Mouse (Mus musculus) ES-E14 (cell line): ENCODE measurements around the gene Xk. TPM values are rescaled to one million over a fixed set of nuclear protein-coding genes. Genes with fewer than 3 reads are reported as not detected.
"Not testable (repeated sequence)": the region's sequence is repeated elsewhere in the genome, so short reads cannot be mapped to it uniquely, and the experiment has no call there.

Experiments
- DNase-seq: peaks from one replicate; pipeline ENCODE4 v3.0.0-alpha.2; 2013; ENCODE audit warnings: low read depth, low spot score
- H3K27ac ChIP-seq: 2 replicates; pipeline ENCODE4 v1.5.1; 2012; ENCODE audit warnings: low read depth, mild to moderate bottlenecking, low read length, moderate library complexity, mixed read lengths; ENCODE audit not compliant: poor library complexity, insufficient read depth, severe bottlenecking
- H3K36me3 ChIP-seq: 2 replicates; pipeline ENCODE4 v1.6.1; 2012; ENCODE audit warnings: mild to moderate bottlenecking, low read length, moderate library complexity, mixed read lengths; ENCODE audit not compliant: control insufficient read depth, poor library complexity, insufficient read depth, severe bottlenecking
- H3K4me1 ChIP-seq, 2 experiments: fragments of 150-350 bp in 1 of 2; sonication (generic) in 1 of 2; 2 replicates each; pipeline ENCODE4 v1.6.1; 2012; ENCODE audit warnings: low read length in 2 of 2, mild to moderate bottlenecking in 1 of 2, mixed read lengths in 1 of 2; ENCODE audit not compliant: control insufficient read depth in 2 of 2, insufficient read depth in 2 of 2, poor library complexity in 1 of 2
- H3K4me3 ChIP-seq, 2 experiments: fragments of 150-350 bp in 1 of 2; sonication (generic) in 1 of 2; 2 replicates each; pipeline ENCODE4 v1.5.1; 2012; ENCODE audit warnings: low read length in 2 of 2, low read depth in 1 of 2, mild to moderate bottlenecking in 1 of 2, mixed read lengths in 1 of 2; ENCODE audit not compliant: insufficient read depth in 1 of 2, poor library complexity in 1 of 2, severe bottlenecking in 1 of 2
- H3K9ac ChIP-seq: 2 replicates; pipeline ENCODE4 v1.6.1; 2012; ENCODE audit warnings: low read depth, mild to moderate bottlenecking, low read length, mixed read lengths; ENCODE audit not compliant: poor library complexity, insufficient read depth, severe bottlenecking
- H3K9me3 ChIP-seq: fragments of 150-350 bp; sonication (generic); 2 replicates; pipeline ENCODE4 v1.6.1; 2012; ENCODE audit warnings: low read depth, mild to moderate bottlenecking, low read length; ENCODE audit not compliant: control insufficient read depth, insufficient read depth
- CHD2 ChIP-seq: IDR thresholded peaks from 2 replicates; pipeline ENCODE4 v1.6.1; 2014; ENCODE audit warnings: mild to moderate bottlenecking, low read depth, low read length, inconsistent platforms
- HCFC1 ChIP-seq: IDR thresholded peaks from 2 replicates; pipeline ENCODE4 v1.6.1; 2012; ENCODE audit warnings: low read length, inconsistent platforms, borderline replicate concordance; ENCODE audit not compliant: insufficient read depth
- MAFK ChIP-seq: IDR thresholded peaks from 2 replicates; pipeline ENCODE4 v1.6.1; 2014; ENCODE audit warnings: mild to moderate bottlenecking, low read depth, low read length, inconsistent platforms; ENCODE audit not compliant: insufficient read depth
- ZC3H11A ChIP-seq: IDR thresholded peaks from 2 replicates; pipeline ENCODE4 v1.6.1; 2012; ENCODE audit warnings: low read depth, mild to moderate bottlenecking, inconsistent platforms, low read length, borderline replicate concordance
- ZNF384 ChIP-seq: IDR thresholded peaks from 2 replicates; pipeline ENCODE4 v1.6.1; 2012; ENCODE audit warnings: low read depth, low read length, inconsistent platforms
- in situ Hi-C, 2 experiments: fragments of 600-800 bp; cut with MboI; formaldehyde crosslinking; loops; one replicate each; pipeline ENCODE4 v1.15.1; 2025; ENCODE audit warnings: low sequenced_read_pairs in 2 of 2, inconsistent platforms in 1 of 2; ENCODE audit not compliant: unreplicated experiment in 2 of 2
- total RNA-seq: library from RNA; depleted of rRNA; stranded (reverse); fragments of 300-350 nt; gene quantifications from 2 replicates; pipeline ENCODE4 v1.2.3, GENCODE M21; 2012

Gene Xk
- total RNA-seq, 1 experiment, result 2.1 TPM

DNA sequence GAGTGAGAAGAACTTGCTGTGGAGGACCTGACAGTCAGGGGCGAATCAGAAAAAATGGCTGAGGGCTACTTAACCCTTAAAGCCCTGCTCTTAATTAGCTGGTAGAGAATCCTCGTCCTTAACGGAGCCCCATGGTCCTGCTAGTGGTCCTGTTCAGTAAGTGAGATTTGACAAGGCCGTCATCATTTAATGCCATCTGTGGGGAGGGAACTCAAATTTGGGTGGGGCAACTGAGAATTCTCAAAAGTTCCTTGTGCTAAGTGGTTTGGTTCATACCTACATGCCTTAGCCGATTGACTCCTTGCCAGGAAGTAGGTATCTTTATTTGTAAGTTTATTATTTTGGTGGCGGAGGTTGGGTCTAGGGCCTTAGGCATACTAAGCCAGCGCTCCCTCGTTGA is 1.8 kb downstream of the Xk start:
- Histone ChIP-seq H3K4me3 (no peak overlapping the region), H3K36me3 (no peaks in the 10 kb centered on the region), H3K27ac (no peak overlapping the region), H3K9ac (no peak overlapping the region), H3K9me3 (no peaks in the 10 kb centered on the region), H3K4me1 (no peaks in the 10 kb centered on the region)
- no peak for TF ChIP-seq HCFC1
- no peak for TF ChIP-seq MAFK
- TF ChIP-seq ZC3H11A, result no peak
- no peak for TF ChIP-seq ZNF384
- TF ChIP-seq CHD2, result no peak
- in situ Hi-C loops, result no loop called here
- DNase-seq, result no peak

DNA sequence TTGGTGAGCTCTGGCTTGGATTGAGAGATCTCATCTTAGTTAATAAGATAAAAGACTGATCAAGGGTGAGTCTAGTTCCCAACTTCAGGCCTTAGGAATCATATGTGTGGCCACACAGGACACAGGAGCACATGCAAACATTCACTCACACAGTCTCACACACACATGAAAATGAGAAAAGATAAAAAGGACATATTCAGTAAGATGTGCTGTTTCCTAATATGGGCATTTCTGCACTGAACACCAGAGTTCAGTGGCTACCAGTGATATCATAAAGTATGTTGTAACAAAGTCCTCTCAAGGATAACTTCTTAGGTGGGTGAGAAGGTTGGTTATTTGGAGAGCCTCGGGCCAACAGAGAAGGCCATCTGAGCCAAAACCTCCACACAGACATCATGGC is 10.9 kb downstream of the Xk start, which contains the start of gene H2al1m:
Gene H2al1m, plus strand, starts transcription at position 301 of the 400 bp plus-strand sequence.
- H3K9ac ChIP-seq, H3K27ac ChIP-seq, in situ Hi-C loops, H3K36me3 ChIP-seq, DNase-seq, H3K4me1 ChIP-seq, H3K4me3 ChIP-seq, H3K9me3 ChIP-seq: not testable (repeated sequence)

DNA sequence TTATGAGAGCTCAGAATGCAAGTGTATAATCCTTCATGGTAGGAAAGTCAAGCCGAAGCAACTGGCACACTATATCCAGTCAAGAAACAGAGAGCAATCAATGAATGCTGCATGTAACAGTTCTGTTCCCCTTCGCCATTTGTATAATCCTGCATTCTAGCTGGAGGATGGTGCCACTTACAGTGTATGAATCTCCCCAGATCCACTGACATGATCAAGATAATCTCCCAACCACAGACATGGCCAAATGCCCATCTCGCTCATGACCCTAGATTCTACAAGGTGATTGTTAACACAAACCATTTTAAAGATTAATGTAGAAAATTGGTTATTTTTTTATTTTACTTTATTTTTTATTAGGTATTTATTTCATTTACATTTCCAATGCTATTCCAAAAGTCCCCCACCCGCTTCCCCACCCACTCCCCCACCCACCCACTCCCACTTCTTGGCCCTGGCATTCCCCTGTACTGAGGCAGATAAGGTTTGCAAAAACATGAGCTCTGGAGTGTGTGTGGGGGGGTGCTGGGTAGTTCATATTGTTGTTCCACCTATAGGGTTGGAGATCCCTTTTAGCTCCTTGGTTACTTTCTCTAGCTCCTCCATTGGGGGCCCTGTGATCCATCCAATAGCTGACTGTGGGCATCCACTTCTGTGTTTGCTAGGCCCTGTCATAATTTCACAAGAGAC is 20.7 kb downstream of the Xk start:
- H3K36me3 ChIP-seq, in situ Hi-C loops: not testable (repeated sequence)

DNA sequence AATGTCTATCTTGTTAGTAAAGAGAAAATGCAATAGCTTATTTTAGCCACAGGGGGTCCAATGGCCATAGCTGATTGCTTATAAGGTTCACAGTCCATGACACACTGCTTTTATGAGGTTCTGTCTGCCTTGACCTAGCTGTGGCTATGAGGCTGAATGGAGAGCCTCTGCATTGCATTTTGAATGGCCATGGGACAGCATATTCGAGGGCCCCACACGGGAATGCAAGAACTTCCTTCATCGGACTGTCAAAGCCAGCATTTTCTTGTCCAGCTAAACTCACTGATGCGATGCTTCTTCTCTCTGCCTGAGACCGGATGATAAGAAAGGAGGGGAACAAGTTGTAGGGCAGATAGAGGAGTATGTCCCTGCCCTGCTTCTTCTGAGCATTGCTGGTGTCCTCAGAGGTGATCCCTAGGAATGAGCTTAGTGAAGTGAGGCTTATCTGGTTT is 25.9 kb downstream of the Xk start:
- H3K4me3 ChIP-seq, result no peak overlapping the region
- H3K36me3 ChIP-seq, result no peaks in the 10 kb centered on the region
- no peak overlapping the region for H3K27ac ChIP-seq
- DNase-seq, result no peak
- TF ChIP-seq CHD2 (no peak), ZNF384 (no peak), ZC3H11A (no peak), MAFK (no peak), HCFC1 (no peak)
- no peak overlapping the region for H3K9ac ChIP-seq
- H3K4me1 ChIP-seq, result no peaks in the 10 kb centered on the region
- in situ Hi-C loops, result no loop called here
- no peaks in the 10 kb centered on the region for H3K9me3 ChIP-seq

More for the DNA sequence above, 20.7 kb downstream of the Xk start:
- not testable (repeated sequence) for H3K4me1 ChIP-seq, H3K4me3 ChIP-seq, H3K9me3 ChIP-seq, H3K27ac ChIP-seq, DNase-seq, H3K9ac ChIP-seq

DNA sequence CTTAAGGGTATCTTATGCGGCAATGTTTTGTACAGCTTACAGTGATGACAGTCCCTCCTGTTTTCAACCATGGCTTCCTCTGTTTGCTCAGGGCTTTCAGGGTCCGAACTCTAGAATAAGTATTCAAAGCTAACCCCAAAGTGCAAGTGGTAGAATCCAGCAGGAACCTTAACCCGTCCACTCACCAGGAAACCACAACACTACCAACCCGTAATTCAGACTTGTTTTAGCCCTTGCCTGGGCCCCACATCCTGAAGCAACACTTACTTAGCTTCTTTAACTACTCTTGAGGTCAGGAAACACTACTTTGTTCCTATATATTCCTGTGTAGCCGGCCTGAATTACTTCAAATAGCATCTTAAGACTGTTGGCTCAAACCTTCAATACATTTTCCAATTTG is 30.2 kb downstream of the Xk start:
- no peaks in the 10 kb centered on the region for H3K9me3 ChIP-seq
- no peak overlapping the region for H3K27ac ChIP-seq
- H3K4me1 ChIP-seq, result no peaks in the 10 kb centered on the region
- in situ Hi-C loops, result no loop called here
- no peak for DNase-seq
- no peak overlapping the region for H3K9ac ChIP-seq
- H3K4me3 ChIP-seq, result no peak overlapping the region
- no peak for TF ChIP-seq HCFC1
- no peak for TF ChIP-seq ZNF384
- no peak for TF ChIP-seq CHD2
- TF ChIP-seq MAFK, result no peak
- TF ChIP-seq ZC3H11A, result no peak
- no peaks in the 10 kb centered on the region for H3K36me3 ChIP-seq
